Mouse (Mus musculus) limb, embryonic 14.5 days (tissue): ENCODE data around the gene Cend1. TPM values are rescaled to one million over a fixed set of nuclear protein-coding genes. Genes with fewer than 3 reads are reported as not detected.
"Not testable (repeated sequence)": the region's sequence is repeated elsewhere in the genome, so short reads cannot be mapped to it uniquely, and the experiment has no call there.

Experiments used
- ATAC-seq: fragments of 200-750 bp; cut with Nextera tagmentation; 2 replicates; pipeline ENCODE4 v1.8.0; 2017; ENCODE audit warnings: low read depth, moderate number of reproducible peaks, moderate TSS enrichment; ENCODE audit not compliant: low FRiP score
- DNase-seq: peaks from one replicate; pipeline ENCODE4 v3.0.0-alpha.2; 2015; ENCODE audit warnings: low spot score
- H3K27ac ChIP-seq: fragments of 300-500 bp; sonication (generic); replicated peaks from 2 replicates; pipeline ENCODE4 v1.5.1; 2014; ENCODE audit warnings: low read depth, mild to moderate bottlenecking, low read length, moderate library complexity, mixed read lengths
- H3K27me3 ChIP-seq: fragments of 300-500 bp; sonication (generic); 2 replicates; pipeline ENCODE4 v1.6.1; 2014; ENCODE audit warnings: low read length, mixed read lengths; ENCODE audit not compliant: control insufficient read depth, insufficient read depth
- H3K36me3 ChIP-seq: fragments of 300-500 bp; sonication (generic); 2 replicates; pipeline ENCODE4 v1.6.1; 2014; ENCODE audit warnings: mild to moderate bottlenecking, low read length, moderate library complexity, mixed read lengths; ENCODE audit not compliant: control insufficient read depth, insufficient read depth
- H3K4me1 ChIP-seq: fragments of 300-500 bp; sonication (generic); 2 replicates; pipeline ENCODE4 v1.6.1; 2014; ENCODE audit warnings: antibody characterized with exemption, low read length, mixed read lengths; ENCODE audit not compliant: control insufficient read depth, insufficient read depth
- H3K4me2 ChIP-seq: fragments of 300-500 bp; sonication (generic); replicated peaks from 2 replicates; pipeline ENCODE4 v1.6.1; 2014; ENCODE audit warnings: low read depth, mild to moderate bottlenecking, low read length, moderate library complexity; ENCODE audit not compliant: severe bottlenecking
- H3K4me3 ChIP-seq: fragments of 300-500 bp; sonication (generic); replicated peaks from 2 replicates; pipeline ENCODE4 v1.5.1; 2014; ENCODE audit warnings: low read length
- H3K9ac ChIP-seq: fragments of 300-500 bp; sonication (generic); 2 replicates; pipeline ENCODE4 v1.6.1; 2014; ENCODE audit warnings: mild to moderate bottlenecking, low read depth, low read length, moderate library complexity; ENCODE audit not compliant: severe bottlenecking
- H3K9me3 ChIP-seq: fragments of 300-500 bp; sonication (generic); 2 replicates; pipeline ENCODE4 v1.6.1; 2016; ENCODE audit warnings: low read length; ENCODE audit not compliant: control insufficient read depth
- POLR2A ChIP-seq: fragments of 200-500 bp; IDR thresholded peaks from 2 replicates; pipeline ENCODE4 v1.8.0; 2012; ENCODE audit warnings: inconsistent platforms, mild to moderate bottlenecking, moderate library complexity, borderline replicate concordance; ENCODE audit not compliant: insufficient read depth, insufficient read length; ENCODE audit errors: extremely low read depth
- whole genome bisulfite sequencing: fragments of 180-500 bp; shearing (Covaris S2); extraction: QIAGEN DNeasy Blood & Tissue Kit; methylation state at CpG from one replicate; pipeline ENCODE4 v1.1.7; 2014; 5-methylcytosine and 5-hydroxymethylcytosine counted together
- polyA plus RNA-seq, 2 experiments: library from polyadenylated mRNA; depleted of rRNA in 1 of 2; stranded (reverse) in 1 of 2; unstranded in 1 of 2; fragments of >200 nt; fragmentation: Nextera tagmentation in 1 of 2; extraction: Ambion mirVana in 1 of 2; gene quantifications; 2 replicates each; pipeline versions ENCODE4 v1.2.1 to v1.2.3; 2012 to 2014

Gene Cend1
- polyA plus RNA-seq, 2 experiments: 0.66 to 1.8 TPM

GRCm38 (mm10) chr7:141413809-141414584 is 15.3 kb downstream of the Cend1 start, which contains the start of gene Gatd1:
TSS of gene Gatd1 (minus strand) at chr7:141414136.
- H3K4me2 ChIP-seq: peak within 1 kb of the TSS; percentile 83
- peak within 1 kb of the TSS; percentile 67 for H3K27ac ChIP-seq
- DNase-seq (peak; percentile 98), ATAC-seq (peak; percentile 95)
- H3K27me3 ChIP-seq: no peaks in the 10 kb centered on the region
- H3K36me3 ChIP-seq: peaks cover 23% of the 10 kb centered on the region
- H3K9ac ChIP-seq: peak within 1 kb of the TSS; percentile 80
- peak within 1 kb of the TSS; percentile 72 for H3K4me3 ChIP-seq
- TF ChIP-seq POLR2A: peak; percentile 87; the same call in 1 of the 2 replicates
- peaks cover 5% of the 10 kb centered on the region for H3K4me1 ChIP-seq
- H3K9me3 ChIP-seq: no peaks in the 10 kb centered on the region
- WGBS: 1% methylated on average over 45 of the region's 56 CpGs

- 1% methylated on average over 16 of the region's 16 CpGs for WGBS
- no peak for TF ChIP-seq POLR2A
- Histone ChIP-seq H3K4me3 (peak overlapping the region; percentile 72), H3K27me3 (no peaks in the 10 kb centered on the region), H3K36me3 (peaks cover 30% of the 10 kb centered on the region), H3K9ac (peak overlapping the region; percentile 80), H3K4me1 (peaks cover 5% of the 10 kb centered on the region), H3K27ac (peak overlapping the region; percentile 67), H3K9me3 (no peaks in the 10 kb centered on the region), H3K4me2 (peak overlapping the region; percentile 83)
- ATAC-seq (0 out of 2 replicates have a peak, but pooled peaks have one; percentile 0), DNase-seq (no peak)
Observed at GRCm38 (mm10) chr7:141413331-141413730, 16.0 kb downstream of the Cend1 start.

- Histone ChIP-seq H3K27me3 (no peaks in the 10 kb centered on the region), H3K27ac (no peak overlapping the region), H3K36me3 (peaks cover 34% of the 10 kb centered on the region), H3K9me3 (no peaks in the 10 kb centered on the region), H3K4me3 (no peak overlapping the region), H3K9ac (no peak overlapping the region), H3K4me1 (peaks cover 5% of the 10 kb centered on the region), H3K4me2 (no peak overlapping the region)
- no peak for DNase-seq
- 92% methylated on average over 1 of the region's 1 CpGs for WGBS
- no peak for TF ChIP-seq POLR2A
- no peak for ATAC-seq
Observed at GRCm38 (mm10) chr7:141411667-141412066, 17.6 kb downstream of the Cend1 start.

- Histone ChIP-seq H3K27ac (no peak overlapping the region), H3K4me1 (peaks cover 5% of the 10 kb centered on the region), H3K36me3 (peaks cover 34% of the 10 kb centered on the region), H3K9ac (no peak overlapping the region), H3K4me2 (no peak overlapping the region), H3K4me3 (no peak overlapping the region), H3K27me3 (no peaks in the 10 kb centered on the region), H3K9me3 (no peaks in the 10 kb centered on the region)
- TF ChIP-seq POLR2A: no peak
- WGBS: 84% methylated on average over 8 of the region's 8 CpGs
- no peak for ATAC-seq
- DNase-seq: no peak
Observed at GRCm38 (mm10) chr7:141410631-141411030, 18.7 kb downstream of the Cend1 start.

- WGBS: 19% methylated on average over 11 of the region's 11 CpGs
- no peak for TF ChIP-seq POLR2A
- ATAC-seq (peak; percentile 76), DNase-seq (peak; percentile 66)
- H3K4me1 ChIP-seq: peaks cover 5% of the 10 kb centered on the region
- H3K27me3 ChIP-seq: no peaks in the 10 kb centered on the region
- H3K4me3 ChIP-seq: no peak overlapping the region
- no peak overlapping the region for H3K4me2 ChIP-seq
- H3K27ac ChIP-seq: no peak overlapping the region
- H3K9me3 ChIP-seq: no peaks in the 10 kb centered on the region
- no peak overlapping the region for H3K9ac ChIP-seq
- H3K36me3 ChIP-seq: peaks cover 34% of the 10 kb centered on the region
Observed at GRCm38 (mm10) chr7:141408833-141409232, 20.5 kb downstream of the Cend1 start.

GRCm38 (mm10) chr7:141407670-141408069 is 21.6 kb downstream of the Cend1 start:
- H3K36me3 ChIP-seq: peaks cover 42% of the 10 kb centered on the region
- H3K9me3 ChIP-seq, H3K27ac ChIP-seq, H3K27me3 ChIP-seq, H3K4me1 ChIP-seq, DNase-seq, ATAC-seq, H3K4me2 ChIP-seq, H3K4me3 ChIP-seq, H3K9ac ChIP-seq: not testable (repeated sequence)
- WGBS: 96% methylated on average over 7 of the region's 7 CpGs
